Mouse (Mus musculus) left cerebral cortex, postnatal 4 days (tissue): Measurements from ENCODE around the gene Nme1. TPM values are rescaled to one million over a fixed set of nuclear protein-coding genes. Genes with fewer than 3 reads are reported as not detected.

ENCODE experiments used
- total RNA-seq, 2 experiments: library from RNA; stranded (reverse); gene quantifications; 2 replicates each; pipeline ENCODE4 v1.2.3; 2021

Nme1 gene
- total RNA-seq, 2 experiments from 2014 or later, result 110 to 115 TPM

Other genes starting within 250 kb of the Nme1 start
- gene Utp18, start 82.8 kb downstream of the Nme1 start, total RNA-seq, result 10 to 100 TPM; 32.2 to 32.9 TPM
- 10 to 100 TPM; 45.4 to 55.8 TPM for gene Mbtd1, start 82.7 kb downstream of the Nme1 start, total RNA-seq
- gene Nme2, start 12.3 kb downstream of the Nme1 start, total RNA-seq, result 100 to 1,000 TPM; 317 to 378 TPM
- 100 to 1,000 TPM; 188 to 195 TPM for gene Gm20390, start 228 bp downstream of the Nme1 start, total RNA-seq
- gene Spag9, start 27.6 kb upstream of the Nme1 start, total RNA-seq, result 100 to 1,000 TPM; 232 to 235 TPM
- 10 to 100 TPM; 27.3 to 28.3 TPM for gene Tob1, start 242.9 kb upstream of the Nme1 start, total RNA-seq